Mouse (Mus musculus): Measurements from ENCODE around the gene Acvr1b.

The Acvr1b gene

DNA sequence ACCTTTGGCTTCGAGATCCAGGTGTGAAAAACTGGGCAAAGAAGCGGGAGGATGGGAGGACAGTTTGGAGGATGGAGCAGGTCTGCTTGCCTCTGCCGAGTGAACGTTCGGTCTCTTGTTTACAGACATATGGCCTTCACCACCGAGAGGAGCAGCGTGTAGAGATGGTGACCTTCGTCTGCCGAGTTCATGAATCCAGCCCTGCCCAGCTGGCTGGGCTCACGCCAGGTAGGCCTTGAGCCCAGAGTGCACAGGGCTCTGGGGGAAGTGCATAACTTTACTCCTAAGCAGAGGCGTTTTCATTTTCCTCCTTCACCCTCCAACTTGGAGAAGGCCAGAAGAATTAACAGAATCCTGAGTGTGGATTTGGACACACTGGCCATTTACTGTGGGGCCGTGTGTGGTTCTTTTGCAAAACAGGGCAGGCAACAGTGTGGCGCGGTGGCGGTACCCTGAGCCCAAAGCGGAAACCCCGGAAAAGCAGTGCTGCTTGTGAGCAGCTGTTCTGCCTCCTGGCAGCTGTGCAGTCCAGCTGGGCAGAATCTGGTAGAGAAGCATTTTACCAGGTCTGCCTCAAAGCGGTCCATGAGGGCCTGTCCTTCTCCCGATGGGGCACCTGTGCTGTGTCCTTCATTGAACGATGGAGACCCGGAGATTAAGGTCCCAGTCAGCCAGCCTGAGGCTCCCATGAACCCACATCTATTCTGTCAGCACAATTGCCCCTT lies 55.2 kb downstream of the Acvr1b start:
- no peak for DNase-seq (ENCODE audit: low spot score in 2 of 2)

DNA sequence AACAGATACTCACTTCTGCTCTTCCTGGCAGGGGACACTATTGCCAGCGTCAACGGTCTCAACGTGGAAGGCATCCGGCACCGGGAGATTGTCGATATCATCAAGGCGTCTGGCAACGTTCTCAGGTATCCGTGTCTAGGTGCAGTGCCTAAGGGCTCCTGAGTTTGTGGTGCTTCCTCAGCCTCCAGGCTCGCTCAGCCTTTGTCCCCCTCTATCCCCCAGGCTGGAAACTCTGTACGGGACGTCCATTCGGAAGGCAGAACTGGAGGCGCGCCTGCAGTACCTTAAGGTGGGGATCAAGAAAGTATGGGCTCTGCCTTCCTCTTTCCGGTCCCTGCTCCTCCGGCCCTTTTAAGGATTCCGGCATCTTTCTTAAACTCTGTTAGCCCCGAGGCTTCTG lies 56.6 kb downstream of the Acvr1b start:
- DNase-seq (ENCODE audit: low spot score in 2 of 2) = no peak

DNA sequence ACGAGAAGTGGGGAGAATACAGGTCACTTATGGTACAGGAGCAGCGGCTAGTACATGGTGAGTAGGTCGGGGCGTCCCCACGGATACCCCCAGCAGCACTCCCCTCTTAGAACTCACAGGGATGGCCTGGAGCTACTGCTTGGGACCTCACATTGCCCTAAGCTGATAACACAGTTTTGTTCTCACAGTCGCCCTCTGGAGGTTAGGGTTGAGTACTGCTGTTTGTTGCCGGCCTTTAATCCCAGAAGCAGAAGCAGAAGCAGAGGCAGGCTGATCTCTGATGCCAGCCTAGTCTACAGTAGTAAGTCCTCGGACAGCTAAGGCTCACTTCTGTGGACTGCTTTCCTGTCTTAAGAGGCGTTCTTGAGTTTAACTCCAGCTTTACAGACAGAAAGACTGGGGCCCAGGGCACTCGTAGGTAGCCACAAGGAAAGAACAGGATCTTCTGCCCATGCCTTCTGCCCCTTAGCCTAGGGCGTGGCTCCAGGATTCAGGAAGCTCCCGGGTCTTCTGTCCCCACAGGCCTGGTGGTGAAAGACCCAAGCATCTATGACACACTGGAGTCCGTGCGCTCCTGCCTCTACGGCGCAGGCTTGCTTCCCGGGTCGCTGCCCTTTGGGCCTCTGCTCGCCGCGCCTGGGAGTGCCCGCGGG lies 57.3 kb downstream of the Acvr1b start:
- no peak for DNase-seq (ENCODE audit: low spot score in 2 of 2)

DNA sequence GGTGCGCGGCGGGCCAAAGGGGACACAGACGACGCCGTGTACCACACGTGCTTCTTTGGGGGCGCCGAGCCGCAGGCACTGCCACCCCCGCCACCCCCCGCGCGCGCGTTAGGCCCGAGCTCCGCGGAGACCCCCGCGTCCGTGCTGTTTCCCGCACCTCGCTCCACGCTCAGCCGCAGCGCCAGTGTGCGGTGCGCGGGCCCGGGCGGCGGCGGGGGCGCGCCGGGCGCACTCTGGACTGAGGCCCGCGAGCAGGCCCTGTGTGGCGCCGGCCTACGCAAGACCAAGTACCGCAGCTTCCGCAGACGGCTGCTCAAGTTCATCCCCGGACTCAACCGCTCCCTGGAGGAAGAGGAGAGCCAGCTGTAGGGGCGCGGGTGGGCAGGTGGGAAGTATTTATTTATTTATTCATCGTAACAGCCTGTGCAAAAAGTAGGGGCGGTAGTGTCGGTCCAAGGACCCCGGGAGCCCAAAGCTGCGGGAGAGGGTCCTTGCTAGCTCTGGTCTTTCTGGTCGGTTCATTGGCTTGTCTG lies 57.8 kb downstream of the Acvr1b start:
- no peak for DNase-seq (ENCODE audit: low spot score in 2 of 2)

DNA sequence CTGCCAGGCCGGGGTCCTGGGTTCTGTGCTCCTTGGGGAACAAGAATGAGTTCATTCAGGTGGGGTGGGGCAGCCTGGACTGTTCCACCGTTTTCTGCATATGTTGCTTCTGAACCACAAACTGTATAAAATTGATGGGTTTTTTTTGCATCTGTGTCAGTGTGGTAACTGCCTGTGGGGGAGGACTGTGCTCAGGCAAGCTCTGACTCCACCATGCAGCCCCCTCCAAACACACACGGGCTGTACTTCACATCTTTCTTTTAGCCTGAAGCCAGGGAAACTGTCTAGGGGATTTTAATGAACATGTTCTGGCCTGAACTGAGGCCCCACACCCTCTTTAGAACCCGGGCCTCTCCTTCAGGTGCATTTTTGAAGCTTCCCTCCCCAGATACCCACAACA lies 58.7 kb downstream of the Acvr1b start:
- no peak for DNase-seq (ENCODE audit: low spot score in 2 of 2)

DNA sequence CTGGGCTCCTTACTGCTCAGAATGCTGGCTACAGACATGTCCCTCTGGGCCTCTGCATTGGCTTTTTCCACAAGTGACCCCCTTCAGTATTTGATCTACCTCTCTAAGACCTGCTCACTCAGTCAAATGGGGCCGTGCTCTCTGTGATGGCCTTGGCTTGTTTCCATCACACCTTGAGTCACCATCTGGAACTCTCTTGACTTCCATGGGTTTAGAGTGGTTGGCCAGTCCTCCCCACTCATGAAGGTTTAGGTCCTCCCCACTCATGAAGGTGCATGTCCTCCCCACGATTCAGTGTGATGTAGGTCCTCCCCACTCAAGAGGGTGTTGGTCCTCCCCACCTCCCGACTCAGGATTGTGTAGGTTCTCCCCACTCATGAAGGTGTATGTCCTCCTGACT lies 59.3 kb downstream of the Acvr1b start:
- no peak for DNase-seq (ENCODE audit: low spot score in 2 of 2)

DNA sequence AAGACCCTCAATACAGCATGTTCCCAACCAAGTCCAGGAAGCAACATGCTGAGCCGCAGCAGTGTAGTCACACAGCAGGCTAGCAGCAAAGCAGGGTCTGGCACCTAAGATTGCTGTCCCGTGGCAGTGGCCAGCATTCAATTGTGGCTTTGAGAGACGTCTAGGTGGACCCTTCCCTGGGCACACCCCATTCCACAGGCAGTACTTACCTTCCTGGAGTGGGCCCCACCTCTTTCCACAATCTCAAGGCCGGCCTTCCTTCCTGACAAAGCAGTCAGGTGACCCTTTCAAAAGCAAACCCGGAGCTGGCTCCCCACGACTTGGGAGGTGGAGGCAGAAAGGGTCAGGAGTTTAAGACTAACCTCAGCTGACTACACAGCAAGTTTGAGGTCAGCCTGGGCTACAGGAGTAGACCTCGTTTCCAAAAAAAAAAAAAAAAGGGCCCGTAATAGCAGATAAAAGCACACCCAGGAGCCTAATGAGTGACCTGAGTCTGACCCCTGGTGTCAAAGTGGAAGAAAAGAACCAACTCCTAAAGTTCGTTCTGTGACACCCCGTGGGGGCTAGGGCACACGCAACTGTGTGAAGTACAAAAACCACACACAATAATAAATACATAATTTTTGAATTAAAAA lies 59.9 kb downstream of the Acvr1b start:
- no peak for DNase-seq (ENCODE audit: low spot score in 2 of 2)

DNA sequence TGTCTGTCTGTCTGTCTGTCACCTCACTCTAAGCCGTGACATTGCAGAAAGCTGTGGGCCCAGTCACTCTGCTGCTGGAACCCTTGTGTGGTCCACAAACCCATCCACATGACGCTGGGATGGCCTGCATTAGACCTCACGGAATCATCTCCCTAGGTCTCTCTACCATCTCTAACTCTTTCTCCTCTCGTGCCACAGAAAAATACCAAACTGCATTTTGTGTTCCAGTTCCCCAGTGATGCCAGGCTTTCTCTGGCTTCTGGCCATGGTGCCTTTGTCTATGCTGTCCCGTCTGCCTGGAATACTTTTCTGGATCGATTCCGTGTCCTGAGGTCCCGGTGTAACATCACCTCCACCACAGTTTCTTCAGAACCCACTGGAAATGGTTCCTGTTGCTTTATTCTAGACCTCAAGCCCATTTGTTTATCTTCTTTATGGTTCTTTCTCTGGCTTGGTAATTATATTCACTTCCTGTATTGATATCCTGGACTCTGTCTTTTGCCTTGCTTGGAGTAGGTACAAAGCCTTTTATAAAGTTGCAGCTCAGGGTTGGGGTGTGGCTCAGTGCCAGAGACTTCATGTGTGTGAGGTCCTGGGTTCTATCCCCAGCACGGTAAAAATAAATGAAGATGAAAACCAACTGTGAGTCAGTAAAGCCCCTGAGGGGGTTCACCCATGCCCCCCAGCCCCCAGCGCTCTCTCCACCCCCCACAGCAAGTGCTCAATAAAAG lies 60.9 kb downstream of the Acvr1b start:
- DNase-seq (ENCODE audit: low spot score in 2 of 2) = no peak

DNA sequence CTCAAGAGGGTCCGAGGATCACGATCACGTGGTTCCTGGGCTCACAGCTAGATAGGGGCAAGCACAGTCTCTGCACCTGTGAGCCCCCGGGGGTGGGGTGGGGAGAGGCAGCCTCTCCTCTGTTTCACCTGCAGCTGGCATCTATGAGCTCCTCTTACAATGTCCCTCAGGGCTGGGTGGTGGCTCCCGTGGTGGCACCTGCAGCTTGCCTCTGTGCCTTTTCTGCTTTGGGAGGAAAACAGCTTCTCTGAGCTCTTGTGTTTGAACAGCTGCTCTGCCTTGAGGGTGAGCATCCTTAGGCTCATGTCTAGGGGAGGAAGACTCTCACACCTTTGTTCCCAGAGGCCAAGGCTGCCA lies 61.5 kb downstream of the Acvr1b start:
- no peak for DNase-seq (ENCODE audit: low spot score in 2 of 2)

DNA sequence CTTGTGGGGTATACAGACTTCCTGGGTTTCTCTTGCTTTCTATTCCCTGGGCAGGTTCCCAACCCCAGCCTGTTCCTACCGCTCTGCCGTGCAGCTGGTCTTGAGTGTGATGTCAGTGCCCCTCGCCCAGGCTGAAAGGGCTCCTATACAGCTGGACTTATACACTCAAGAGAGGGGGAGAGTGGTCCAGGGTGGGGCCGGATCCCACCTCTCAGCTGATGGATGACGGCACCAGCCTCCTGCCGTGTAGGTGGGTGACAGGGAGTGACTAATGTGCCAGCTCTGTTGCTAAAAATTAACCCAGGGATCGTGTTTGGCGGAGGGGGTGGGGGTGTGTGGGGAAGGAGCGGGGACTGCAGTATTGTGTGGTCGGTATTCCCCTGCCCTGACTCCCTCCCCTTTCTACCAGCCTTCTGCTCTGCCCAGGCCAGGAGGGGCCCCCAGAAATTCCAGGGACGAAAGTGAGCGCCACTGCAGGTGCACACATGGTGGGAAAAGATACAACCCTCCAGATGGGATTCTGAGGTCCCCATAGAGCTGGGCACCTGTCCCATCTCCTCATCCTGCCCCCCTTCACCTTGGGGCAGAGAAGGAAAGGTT lies 62.0 kb downstream of the Acvr1b start:
- peak in 1 of 2 experiments; percentile 8 for DNase-seq (ENCODE audit: low spot score in 2 of 2)

DNA sequence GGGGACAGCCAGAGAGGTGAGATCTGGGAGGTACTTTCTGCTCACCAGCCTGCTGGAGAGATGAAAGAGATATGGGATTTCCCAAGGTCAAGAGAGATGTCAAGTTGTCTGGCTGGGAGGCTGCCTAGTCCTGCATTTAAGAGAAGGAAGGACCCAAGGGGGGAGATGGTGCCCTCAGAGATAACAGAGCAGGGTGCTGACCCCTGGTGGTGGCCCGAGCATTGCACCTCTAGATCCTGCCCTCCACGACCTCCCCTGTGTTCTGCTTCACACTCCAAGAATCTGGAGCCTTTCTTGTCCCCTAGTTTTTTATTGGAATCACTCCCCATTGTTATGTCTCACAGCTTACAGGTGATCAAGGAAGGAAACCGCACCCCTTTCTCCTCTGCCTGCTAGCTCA lies 63.0 kb downstream of the Acvr1b start:
- peak in 1 of 2 experiments; percentile 52 for DNase-seq (ENCODE audit: low spot score in 2 of 2)

DNA sequence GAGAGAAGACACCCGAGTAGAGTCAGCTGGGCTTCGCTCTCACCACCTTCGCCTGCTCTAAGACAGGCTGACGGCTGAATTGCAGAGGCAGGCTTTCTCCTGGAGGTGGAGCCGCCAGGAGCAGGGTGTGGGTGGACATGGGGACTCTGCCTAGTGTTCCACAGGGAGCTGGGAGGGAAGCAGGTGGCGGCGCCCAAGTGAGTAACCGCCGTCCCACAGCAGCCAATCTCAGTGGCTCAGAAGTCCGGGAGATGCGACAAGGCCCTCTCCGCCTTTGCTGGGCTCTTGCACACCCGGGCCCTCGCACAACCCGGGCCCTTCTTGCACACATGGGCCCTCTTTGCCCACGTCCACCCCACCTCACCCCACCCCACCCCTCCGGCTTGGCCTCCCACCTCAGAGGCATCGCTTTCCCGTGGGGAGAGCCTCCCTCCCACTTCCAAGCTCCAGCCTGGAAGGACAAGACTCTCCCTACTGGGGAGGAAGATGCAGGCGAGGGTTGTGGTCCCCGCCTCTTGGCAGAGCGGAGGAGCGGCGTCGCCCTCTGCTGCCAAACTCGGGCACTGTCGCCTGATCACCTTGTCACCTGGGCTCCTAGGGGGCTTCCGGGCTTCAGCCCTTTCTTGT lies 65.1 kb downstream of the Acvr1b start:
- DNase-seq (ENCODE audit: low spot score in 2 of 2) = no peak

DNA sequence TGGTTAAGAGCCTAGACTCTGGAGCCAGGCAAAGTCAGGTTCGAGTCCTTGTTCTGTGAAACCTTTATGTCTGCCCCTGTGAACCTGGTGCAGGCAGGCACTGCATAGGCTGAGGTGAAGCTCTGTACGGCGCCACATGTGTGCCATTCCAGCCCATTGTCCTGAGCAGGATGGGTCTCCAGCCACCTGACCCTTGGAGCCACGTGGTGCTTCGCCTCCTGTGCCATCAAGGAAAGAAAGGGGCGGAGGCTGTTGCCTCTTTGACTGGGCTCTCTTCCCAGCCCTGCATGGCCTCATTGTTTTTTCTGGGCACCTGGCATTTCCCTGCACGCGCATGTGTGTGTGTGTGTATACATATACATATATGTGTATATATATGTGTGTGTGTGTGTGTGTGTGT lies 66.0 kb downstream of the Acvr1b start:
- no peak for DNase-seq (ENCODE audit: low spot score in 2 of 2)

DNA sequence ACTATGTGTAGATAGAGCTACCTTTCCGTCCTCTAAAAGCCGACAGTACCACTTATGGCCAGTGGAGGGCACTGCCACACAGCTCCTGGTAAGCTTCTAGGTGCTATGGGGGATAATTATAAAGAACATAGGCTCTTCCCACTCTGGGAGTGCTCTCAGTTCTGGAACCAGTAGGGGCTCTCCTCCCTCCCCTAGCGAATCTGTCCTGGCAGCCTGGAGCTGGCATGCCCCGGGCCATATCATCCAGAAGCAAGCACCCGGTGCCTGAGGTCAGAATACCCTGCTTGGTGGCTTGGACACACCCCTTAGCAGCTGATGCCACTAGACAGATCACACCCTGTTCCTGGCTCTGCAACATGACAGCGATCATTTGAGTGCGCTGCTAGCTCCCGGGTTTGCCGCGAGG lies 66.9 kb downstream of the Acvr1b start:
- DNase-seq (ENCODE audit: low spot score in 2 of 2) = peak; percentile 74 to 88

DNA sequence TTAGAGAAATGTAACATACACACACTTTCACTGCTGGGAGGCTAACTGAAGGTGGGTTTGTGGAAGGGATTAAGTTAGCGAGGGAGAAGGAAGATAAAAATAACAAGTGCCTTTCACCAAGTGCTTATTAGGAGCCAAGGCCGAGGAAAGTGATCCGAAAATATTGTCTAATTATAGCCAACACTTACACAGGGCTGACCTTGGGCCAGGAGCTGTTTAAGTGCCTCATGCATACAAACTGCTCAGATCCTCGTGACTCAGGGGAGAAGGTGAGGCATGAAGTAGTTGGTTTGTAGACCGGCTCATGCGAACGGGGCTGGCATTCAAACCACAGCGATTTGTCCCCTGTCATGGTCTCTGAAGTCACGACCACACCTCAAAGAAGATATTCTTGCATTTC lies 67.4 kb downstream of the Acvr1b start:
- no peak for DNase-seq (ENCODE audit: low spot score in 2 of 2)

DNA sequence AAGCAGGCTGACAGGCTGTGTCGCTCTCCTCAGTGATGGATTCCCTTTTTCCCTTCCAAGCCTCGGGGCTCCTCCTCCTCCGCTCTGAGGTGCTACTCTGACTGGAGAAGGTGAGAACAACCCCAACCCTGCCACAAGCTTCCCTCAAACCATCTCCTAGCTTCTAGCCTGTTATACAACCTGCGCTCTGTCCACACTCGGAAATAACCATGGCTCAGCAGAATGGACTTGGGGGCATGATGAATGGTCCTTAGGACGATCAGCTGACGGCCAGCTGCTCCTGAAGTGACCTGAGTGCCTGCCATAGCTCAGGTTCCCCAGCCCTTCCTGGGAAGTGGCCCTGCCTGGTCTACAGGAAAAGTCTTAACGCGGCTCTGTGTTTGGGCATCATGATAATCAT lies 68.0 kb downstream of the Acvr1b start:
- no peak for DNase-seq (ENCODE audit: low spot score in 2 of 2)

DNA sequence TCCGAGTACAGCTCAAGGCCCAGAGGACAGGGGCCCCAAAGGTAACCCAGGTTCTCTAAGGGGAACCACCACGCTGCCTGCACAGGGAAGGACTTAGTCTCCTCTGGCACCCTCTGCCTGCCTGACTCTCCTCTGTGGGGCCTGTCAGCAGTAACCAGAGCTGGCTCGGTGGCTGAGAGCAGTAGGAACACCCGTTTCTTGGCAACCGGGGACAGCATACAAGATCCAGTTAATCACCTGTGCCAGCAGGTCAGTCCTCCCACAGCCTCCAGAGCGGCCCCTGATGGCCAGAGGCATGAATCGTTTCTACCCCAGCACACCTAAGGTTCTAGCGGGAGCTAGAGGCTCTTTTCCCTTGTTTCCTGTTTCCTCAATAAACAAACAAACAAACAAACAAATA lies 68.8 kb downstream of the Acvr1b start:
- DNase-seq (ENCODE audit: low spot score in 2 of 2) = no peak

DNA sequence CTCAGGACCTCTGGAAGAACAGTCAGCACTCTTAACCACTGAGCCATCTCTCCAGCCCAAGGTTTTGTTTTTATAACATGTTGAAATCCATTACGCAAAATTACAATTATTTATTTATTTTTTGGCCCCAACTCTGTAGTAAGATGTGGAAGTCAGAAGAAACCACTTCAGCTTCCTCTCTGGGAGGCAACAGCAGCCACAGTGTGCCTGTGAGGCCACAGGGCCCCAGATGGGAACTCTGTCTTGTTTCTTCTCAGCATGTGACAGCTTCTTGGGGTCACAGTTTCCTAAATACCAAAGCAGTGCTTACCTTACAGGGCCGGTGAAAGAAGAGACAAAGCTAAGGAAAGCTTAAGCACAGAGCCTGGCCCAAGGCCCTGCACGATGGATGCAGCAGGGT lies 70.1 kb downstream of the Acvr1b start:
- DNase-seq (ENCODE audit: low spot score in 2 of 2) = no peak

DNA sequence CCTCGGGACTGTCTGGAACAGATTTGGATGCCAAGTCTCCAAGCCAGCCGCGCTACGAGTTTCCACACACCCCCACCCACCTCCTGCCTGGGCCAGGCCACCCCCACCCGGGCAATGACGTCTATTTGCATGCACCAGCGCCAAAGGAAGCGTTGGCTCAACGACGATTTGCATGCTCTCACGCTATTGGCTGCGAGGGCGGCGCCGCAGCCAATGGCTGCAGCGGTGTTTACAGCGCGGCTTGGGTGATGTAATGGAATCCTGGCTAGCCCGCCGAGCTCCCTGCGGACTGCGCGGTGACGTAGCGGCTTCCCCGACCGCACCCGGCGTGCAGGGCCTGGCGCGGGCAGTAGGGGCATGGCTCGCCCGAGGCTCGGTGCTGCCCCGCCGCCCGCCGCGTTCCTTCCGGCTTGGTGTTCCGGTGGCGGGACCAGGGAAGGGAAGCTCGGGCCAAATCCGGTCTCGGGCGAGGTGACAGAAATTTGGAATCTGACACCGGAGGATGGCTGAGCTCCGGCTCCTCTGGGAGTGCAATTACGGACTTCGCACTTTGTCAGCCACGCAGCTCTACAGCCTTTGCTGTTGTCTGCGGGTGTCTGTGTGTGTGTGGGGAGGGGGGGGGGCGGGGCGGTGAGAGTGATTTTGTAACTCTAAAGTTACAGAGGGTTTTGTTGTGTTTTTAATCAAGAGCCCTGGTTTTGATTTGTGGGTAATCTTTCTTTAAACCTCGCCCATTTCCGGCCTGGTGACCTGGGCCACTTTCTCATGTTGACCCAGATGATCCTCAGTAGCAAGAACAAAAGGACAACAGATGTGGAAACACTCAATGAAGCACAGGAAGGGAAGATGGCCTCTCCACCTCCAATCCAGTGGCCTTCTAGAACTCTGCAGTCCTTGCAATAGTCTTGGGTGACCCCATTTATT lies 72.6 kb downstream of the Acvr1b start:
- peak; percentile 93 for DNase-seq (ENCODE audit: low spot score in 2 of 2)

DNA sequence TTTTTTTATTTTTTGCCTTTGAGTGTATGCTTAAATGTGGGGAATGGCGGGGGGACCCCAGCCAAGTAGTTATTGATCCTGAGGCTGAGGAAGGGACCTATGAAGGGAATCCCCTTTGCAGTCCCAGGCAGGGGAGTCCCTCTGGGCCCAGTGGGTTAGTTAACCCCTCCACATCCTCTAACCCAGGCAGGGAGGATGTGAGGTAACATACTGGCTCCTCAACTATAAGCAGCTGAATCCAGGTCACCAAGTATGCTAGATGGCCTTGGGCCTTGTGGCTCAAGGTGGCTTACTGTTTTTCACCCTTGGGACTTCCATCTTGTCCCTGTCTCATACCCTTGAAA lies 73.3 kb downstream of the Acvr1b start:
- DNase-seq (ENCODE audit: low spot score in 2 of 2) = no peak
